Mouse (Mus musculus): ENCODE measurements around the gene Paqr8. TPM values are rescaled to one million over a fixed set of nuclear protein-coding genes. Genes with fewer than 3 reads are reported as not detected.
"Not testable (repeated sequence)": the region's sequence is repeated elsewhere in the genome, so short reads cannot be mapped to it uniquely, and the experiment has no call there.

Paqr8 gene
- total RNA-seq, 1 experiment from 2014 or later: 54.2 TPM

DNA sequence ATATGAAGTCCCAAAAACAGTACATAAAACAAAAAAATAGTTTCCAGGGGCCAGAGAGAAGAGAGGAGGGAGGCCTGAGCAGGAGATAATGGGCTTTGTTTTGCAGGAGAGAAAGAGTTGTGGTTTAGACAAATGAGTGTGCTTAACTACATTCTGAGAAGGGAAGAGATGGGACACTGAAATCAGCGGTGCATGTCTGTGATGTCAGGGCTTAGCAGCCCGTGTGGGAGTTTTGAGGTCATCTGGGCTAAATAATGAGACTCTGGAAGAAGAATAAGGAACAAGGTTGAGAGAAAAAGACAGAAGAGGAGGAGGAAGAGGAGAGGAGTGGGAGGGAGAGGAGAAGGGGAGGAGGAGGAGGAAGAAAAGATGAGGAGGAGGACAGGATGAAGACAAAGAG, 21.7 kb downstream of the Paqr8 start:
- no peak for DNase-seq

DNA sequence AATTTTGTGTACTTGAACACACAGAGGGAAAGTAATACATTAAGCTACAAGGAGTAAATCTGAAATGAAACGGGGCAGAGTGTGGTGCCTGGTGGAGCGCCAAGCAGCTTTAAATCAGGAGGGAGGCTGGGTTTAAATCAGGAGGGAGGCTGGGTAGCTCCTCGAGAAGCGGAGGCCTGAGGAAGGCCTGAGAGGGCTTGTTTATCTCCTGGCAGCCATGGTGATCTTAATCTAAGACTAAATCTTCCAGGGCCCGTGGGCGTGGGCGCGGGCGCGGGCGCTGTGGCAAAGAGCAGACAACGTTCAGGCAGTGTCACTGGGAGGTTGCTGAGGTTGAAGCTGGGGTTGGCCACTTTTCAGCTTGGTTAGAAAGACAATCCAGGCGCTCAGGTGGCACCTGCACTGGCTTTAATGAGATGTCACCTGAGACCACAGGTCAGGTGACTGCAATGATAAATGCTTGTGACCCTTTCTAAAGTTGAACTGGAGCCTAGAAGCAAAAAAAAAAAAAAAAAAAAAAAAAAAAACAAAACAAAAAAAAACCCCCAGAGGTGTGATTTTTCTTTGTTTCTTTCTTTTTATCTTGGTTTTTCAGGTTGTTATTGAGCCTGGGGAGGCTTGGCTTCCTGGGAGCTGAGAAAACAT, 22.2 kb downstream of the Paqr8 start:
- no peak for DNase-seq

DNA sequence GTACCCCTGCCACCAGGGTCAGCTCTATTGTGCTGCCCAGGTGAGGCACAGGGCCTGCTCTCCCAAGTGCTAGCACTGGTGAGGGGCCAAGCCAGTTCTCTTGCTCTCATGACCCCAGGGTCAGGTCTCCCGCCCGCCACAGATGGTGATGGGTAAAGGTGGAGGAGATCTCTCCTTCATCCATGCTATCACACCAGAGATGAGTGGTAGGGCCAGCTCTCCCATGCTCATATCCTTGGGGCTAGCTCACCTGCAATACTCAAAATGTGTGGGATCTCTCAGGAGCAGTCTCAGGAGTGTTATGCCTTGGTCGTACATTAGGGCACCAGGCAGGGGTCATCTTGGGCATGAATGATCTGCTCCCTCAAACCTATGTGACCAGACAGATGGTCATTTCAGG, 24.4 kb downstream of the Paqr8 start:
- no peak for DNase-seq

DNA sequence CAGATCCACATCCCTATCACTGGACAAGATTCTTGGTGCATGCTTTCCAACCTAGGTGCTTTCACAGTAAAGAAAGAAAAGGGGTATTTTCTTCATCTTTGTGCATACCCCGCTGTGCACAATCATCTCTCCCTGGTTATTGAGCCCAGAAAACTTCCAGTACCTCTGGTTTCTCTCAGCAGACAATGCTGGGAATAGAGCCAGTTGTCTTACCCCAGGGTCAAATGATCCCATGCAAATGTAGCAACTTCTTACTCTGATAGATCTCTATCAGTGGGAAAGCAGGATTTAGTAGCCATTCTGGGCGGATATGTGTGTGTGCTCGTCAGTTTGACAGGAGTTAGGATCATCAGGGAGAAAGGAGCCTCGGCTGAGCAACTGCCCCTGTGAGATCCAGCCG, 25.2 kb downstream of the Paqr8 start:
- DNase-seq: no peak

DNA sequence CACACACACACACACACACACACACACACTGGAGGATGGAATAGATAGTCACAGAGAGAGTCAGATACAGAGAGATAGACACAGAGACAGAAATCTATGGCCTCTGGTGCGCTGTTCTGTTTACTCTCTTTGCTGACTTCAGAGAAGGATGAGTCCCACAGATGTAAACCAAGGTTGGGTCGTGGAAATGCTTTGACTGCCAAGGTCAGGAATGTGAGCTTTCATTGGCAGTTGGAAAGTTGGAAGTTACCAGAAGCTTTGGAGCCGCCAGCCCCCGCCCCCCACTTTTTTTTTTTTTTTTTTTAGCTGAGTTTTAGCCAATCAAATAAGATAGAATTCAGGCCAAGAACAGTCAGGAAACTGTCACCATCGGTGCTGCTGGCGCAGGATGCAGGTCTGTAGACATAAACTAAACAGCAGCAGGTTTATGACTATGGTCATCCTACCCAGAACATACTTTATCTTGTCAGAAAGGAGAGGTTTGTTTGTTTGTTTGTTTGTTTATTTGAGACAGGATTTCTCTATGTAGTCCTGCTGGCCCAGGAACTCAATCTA, 27.2 kb downstream of the Paqr8 start:
- DNase-seq: no peak

DNA sequence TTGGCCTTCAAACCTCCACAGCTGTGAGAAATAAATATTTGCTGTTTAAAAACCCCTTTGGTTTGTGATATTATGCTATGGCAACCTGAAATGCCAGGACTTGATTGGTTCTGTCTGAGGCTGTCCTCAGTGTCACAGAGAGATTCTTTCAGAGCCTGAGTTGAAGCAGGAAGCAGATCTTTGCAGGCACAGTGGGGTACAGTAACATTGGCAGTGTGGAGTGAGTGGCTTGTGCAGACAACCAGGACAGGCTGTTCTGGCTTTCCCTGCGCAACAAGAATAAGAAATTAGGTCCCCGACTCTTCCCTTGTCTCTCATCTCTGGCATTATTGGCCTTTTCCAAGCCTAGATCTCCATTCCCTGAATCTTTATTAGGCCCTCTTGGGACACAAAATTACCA, 29.3 kb downstream of the Paqr8 start:
- no peak for DNase-seq

DNA sequence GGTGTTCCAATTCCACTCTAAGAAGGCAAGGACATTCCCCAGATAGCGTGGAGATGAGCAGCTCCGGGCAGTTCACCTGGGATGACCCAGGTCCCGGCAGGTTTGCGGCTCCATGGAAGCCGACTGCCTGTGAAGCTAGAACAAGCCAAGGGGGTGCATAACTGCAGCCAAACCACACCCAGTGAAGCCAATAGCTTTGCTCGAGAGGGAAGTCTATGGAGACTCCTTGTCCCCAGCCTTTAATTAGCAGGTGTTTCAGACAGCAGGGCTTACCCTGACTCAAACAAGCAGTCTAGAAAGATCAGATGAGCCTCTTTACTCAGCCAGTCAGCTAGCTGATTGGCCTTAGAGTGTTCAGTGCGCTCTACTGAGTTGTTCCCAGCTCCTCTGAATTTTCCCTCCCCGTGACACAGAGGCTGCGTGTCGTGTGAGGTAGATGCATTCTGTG, 30.7 kb downstream of the Paqr8 start:
- DNase-seq: no peak

DNA sequence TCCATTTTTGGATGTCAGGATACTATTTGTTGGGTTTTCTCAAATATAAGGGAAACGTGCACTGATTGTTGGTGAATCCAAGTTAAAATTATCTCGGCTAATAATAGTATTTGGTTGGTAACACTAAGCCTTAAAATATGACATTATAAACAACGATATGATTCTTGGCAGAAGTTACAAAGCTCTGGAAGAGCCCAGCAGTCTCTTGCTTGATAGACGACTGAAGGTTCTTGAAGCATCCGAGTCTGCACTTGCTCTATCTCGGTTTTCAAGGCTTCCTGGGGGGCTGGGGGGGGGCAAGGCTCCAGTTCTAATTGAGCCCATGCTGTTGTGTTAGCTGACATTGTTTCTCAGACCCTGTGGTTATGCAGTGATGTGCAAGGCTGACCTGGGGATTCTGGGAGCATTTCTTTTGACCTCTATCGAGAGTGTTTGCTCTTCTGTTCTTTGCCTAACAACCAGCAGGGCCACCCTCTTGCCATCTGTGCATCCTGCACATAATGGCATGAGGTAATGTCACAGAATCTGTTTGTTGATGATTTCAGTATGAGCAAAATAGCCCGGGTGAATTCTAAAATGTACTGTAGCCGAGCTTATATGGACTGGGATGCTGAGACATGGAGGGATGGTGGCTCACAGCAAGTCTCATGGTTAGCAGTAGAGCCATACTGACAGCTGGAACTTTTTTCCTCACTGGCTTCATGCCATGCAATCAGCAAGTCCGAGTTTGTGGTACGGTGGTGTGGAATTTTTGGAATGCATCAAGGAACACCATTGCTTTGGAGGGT, 32.4 kb downstream of the Paqr8 start:
- no peak for DNase-seq

DNA sequence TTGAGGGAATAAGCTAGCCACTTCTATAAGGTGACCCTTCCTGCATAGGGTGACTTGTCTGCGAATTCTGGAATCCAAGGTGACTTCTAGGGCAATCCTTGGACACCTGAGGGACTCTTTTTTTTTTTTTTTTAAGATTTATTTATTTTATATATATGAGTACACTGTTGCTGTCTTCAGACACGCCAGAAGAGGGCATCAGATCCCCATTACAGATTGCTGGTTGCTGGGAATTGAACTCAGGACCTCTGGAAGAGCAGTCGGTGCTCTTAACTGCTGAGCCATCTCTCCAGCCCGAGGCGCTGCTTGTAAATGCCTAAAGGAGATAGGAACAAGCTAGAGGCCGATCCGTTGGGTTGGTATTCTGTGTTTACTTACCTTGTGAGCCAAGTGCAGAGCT, 34.9 kb downstream of the Paqr8 start:
- DNase-seq: not testable (repeated sequence)

DNA sequence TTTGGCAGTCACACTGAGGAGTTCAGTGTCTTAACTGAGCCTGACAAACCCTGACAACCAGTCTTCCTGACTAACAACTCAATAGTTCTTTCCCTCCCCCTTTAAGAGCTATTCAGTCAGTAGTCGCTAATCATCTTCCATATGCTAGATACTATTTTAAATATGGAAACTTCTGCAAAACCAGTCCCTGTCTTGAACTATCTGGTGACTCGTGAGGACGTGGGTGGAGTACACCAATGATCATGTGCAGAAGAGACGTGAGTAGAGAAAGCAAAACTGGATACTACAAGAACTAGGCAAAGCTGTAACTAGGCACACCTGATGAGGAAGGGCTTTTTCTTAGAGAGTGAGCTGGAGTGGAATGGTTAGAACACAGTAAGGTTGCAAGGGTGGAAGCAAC, 35.5 kb downstream of the Paqr8 start:
- DNase-seq: no peak

DNA sequence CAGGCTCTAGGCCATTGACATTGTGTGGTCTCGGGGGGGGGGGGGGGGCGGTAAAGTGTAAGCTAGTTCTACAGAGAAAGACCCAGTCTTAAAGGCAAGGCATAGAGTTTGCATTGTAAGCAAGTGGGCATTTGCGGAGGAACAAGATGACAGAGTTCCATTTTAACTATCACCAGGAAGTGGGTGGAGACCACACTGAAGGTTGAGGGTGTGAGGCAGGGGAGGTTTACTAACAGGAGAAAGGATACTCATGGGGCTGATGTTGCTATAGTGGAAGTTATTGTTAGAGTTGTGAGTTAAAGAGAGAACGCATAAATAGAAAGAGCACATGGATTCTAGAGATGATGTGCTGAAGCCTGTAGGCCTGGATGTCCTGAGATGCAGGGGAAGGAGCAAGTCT, 36.0 kb downstream of the Paqr8 start:
- no peak for DNase-seq

DNA sequence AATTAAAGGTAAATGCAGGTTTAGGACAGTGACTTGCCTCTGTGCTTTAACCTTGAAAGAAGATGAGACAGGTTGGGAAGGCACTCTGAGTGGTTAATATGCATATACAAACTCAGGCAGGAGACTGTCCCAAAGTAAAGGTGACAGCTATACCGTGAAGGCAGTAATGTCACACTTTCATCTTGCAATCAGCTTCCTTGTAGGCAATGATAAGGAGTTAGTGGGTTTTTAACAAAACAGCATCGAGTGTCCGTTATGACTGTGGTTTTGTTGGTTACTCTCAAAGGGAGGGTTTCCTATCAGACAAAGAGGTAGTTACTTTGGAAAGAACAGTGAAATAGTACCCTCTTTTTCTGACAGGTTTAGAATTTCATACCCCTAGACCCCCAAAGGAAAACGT, 38.1 kb downstream of the Paqr8 start:
- DNase-seq: no peak

DNA sequence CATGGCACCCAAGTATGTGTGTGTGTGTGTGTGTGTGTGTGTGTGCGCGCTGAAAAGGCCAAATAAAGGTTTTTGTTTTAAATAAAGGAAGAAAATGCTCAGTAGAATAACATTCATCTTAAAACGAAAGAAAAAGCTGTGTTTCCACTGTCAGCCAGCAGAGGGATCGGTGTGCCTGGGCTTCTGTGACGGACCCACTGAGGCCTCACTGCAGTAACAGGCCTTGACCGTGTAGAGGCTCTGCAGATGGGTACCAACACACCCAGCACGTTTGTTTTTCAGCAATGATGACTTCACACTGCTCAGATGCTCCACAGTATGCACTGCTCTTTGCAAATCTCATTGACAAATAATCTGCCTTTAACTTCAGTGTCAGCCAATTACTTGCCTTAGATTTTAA, 43.1 kb downstream of the Paqr8 start:
- DNase-seq: peak; percentile 35

DNA sequence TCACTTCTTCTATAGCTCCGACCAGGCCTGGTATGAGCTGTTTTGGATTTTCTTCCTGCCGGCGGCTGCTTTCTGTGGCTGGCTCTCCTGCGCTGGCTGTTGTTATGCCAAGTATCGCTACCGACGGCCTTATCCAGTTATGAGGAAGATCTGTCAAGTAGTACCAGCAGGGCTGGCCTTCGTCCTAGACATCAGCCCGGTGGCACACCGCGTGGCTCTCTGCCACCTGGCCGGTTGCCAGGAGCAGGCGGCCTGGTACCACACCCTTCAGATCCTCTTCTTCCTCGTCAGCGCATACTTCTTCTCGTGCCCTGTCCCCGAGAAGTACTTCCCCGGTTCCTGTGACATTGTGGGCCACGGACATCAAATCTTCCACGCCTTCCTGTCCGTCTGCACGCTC, 44.7 kb downstream of the Paqr8 start:
- DNase-seq: peak; percentile 64

DNA sequence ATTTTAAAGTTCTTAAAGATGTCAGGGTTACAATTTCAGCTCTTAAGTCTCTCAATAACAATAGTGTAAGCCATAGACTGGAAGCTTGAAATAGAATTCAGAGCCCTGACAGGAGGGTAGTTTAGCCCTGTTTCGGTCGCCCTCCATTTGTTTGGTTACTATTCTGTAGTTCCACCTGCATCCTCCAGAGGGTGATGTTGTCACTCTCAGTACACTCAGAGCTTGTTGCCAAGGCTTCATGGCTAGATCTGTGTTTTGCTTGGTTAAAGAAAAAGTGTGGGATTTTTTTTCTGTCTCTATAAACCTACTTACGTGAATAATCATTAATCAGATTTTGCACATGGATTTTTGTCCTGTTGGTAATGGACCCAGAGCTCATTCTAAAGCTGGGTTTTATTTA, 48.6 kb downstream of the Paqr8 start:
- DNase-seq: no peak

DNA sequence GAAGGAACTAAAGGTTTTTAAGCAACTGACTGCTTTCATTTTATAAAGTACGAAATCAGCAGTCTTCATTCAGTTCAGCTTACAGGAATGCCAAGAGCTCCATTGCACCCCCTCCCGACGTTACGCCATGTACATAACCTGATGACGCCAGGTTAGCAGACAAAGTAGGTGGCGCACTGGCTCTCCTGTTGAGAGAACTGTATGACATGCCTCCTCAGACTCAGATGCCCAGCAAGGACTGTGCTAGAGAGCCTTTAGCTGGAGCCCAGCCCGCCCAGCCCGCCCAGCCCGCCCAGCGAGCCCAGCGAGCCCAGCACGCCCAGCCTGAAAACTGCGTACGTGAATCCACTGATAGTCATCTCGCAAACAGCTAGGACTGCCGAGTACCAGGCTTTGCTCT, 49.7 kb downstream of the Paqr8 start:
- peak; percentile 24 for DNase-seq

DNA sequence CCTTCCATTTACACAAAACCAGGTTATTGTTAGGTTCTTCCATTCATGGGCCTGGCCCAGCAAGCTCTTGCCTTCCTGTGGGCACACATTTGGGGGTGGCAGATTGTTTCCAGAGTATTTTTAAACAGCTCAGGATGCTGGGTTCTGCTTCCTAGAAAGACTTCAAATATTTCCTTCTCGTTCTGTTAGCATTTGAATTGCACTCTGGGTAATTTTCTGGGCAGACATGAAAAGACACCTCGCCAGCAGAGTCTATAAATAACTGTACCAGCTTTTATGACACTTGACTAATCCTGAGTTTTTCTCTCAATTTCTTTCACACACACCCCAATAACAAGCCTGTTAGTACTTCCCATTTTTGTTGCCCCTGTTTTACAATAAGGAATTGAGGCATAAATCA, 50.9 kb downstream of the Paqr8 start:
- DNase-seq: no peak

DNA sequence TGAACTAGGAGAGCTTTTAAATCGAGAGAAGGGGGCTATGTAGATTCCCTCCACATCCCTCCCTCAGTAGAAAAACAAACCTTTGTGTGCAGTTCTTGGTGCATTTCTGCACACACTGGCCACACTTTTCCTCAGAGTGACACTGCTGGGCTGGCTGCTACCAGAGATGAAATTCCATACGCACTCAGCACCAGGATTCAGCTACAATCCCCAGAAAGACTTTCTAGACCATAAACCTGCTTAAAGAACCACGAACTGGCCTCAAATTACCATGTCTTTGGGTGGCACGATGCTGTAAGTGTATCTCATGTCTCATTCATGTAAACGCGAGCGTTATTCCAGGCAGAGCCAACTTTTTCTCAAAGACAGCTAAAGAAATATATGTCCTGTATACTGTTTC, 51.5 kb downstream of the Paqr8 start:
- DNase-seq: no peak

DNA sequence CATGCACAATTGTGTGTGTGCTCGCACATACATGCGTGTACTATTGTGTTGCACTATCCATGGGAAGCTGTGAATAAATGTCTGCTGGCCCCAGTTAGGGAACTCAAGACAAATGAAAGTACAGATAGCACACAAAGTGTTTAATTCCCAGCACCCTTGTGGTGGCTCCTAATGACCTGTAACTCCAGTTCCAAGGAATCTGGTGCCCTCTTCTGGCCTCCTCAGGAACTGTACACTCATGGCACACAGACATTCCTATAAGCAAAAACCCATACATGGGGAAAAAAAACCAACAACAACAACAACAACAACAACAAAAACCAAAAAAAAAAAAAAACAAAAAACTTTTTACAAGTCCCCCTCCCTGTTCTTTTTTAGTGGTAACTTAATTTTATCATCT, 52.6 kb downstream of the Paqr8 start:
- no peak for DNase-seq

DNA sequence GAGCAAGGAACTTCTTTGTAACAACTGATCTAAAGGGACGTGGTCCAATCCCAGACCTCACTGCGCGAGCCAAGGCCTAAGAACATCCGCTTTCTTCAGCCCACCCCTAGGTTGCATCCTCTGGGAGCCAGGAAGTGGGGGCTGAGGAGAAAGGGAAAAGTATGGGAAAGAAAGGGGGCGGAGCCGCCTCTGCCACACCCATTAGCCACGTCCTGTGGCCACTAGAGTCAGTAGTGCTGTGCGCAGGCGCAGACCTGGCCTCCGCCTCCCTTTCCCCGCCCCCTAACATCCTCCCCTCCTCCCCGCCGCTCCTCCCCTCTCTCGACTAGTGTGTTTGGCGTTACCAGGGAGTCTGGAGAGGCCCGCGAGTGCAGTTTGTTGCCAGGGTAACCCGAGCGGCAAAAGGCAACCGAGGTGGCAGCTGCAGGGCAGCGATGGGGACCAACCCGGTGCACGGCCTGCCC, 60.9 kb downstream of the Paqr8 start, which contains the start of gene Efhc1:
Gene Efhc1, plus strand, starts transcription at position 327 of the 464 bp plus-strand sequence.
- peak; percentile 94 for DNase-seq

DNA sequence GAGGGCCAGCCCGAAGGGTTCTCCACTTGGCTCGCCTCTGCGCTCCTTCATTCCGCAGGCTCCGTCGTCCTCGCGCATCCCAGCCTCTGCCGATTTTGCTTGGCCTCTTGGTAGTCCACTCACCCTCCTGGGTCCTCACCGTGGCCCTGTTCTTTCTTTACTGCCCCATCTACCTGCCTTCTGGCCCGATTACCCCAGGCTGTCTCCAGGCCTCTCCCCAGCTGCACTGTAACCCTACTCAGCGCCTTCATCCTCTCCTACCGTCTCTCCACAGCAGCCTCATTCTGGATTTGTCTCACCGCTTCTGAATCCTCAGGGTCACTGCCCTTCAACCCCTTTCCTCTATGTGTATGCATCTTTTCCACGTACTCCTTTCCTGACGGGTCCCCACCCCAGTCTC, 61.4 kb downstream of the Paqr8 start:
- no peak for DNase-seq

DNA sequence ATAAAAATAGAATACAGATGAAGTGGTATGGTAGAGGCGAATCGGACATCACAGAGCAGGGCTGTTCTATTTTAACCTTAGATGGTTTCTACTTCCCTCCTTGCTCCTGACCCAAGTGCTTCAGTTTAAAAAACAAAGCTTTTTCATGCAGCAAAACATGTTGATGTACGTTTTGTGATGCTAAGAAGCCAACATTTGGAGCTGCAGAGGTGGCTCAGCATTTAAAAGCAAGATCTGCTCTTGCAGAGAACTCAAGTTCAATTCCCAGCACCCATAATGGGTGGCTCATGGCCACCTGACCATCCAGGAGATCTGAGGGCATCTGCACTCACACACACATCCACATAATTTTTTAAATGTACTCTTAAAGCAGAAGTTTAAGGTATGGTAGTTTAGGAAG, 64.5 kb downstream of the Paqr8 start:
- DNase-seq: no peak

DNA sequence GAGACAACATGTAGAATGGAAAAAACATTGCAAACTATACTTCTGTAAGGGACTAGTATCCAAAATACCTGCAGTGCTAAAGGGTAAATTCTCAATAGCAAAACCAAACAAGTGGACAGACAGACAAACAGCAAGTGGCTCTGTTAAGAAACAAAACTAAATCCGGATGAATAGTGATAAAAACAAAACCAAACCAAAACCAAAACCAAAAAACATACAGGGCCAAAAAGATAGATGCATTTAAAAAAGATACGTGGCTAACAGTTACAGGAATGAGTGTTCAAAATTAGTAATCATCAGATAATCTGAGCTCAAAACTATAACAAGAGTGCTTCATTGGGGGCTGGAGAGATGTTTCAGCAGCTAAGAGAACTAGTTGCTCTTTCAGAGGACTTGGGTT, 79.2 kb downstream of the Paqr8 start:
- no peak for DNase-seq

DNA sequence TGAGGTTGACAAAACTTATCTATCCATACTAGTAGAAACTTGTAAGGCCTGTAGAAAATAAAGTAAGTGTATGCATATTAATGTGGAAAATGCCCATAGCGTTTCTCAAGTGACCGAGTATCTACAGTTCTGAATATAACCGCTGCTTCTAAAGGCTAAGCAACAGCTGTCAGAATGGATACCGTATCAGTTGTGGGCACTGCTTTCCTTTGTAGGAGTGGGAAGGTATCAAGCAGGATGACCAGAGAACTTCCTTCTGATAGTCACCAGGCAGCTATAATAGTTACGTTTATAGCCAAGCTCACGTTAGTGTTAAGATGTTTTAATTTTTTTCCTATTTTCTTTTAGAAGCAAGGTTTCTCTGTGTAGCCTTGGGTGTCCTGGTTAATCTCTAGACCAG, 83.0 kb downstream of the Paqr8 start:
- no peak for DNase-seq
